Mouse (Mus musculus): Measurements from ENCODE around the gene Tnfaip6.

DNA sequence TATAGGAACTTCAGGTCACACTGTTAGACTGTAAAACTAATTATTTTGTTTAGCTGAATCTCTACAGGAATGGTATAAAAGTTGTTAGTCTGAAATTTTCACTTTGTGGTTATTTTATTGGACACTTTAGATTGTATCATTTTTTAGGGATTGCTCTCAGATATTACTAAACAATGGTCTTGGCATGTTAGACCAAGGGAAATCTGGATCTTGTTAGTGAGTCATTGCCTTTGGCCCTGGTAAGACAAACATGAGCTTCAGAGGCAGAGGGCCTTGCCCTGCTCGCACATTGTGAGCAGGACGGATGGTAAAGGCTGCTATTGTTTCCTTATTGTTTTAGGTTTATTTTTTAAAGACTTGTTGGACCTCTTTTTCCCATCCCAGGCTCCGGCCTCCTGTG is 31.4 kb upstream of the Tnfaip6 start:
- TF ChIP-seq CTCF (conservative IDR thresholded peaks at IDR 0.05; ENCODE audit: low read length) (no peak), NANOG (IDR thresholded peaks at IDR 0.05; ENCODE audit: borderline replicate concordance, low read length) (no peak)
